Mouse (Mus musculus): ENCODE measurements at regions not wholly inside any gene's neighbourhood (a gene's known extent, or its start where the extent isn't known, plus 50 kb on each side); places are given as distances from the start of the nearest gene placed in this dataset.
"Not testable (repeated sequence)": the region's sequence is repeated elsewhere in the genome, so short reads cannot be mapped to it uniquely, and the experiment has no call there.

DNA sequence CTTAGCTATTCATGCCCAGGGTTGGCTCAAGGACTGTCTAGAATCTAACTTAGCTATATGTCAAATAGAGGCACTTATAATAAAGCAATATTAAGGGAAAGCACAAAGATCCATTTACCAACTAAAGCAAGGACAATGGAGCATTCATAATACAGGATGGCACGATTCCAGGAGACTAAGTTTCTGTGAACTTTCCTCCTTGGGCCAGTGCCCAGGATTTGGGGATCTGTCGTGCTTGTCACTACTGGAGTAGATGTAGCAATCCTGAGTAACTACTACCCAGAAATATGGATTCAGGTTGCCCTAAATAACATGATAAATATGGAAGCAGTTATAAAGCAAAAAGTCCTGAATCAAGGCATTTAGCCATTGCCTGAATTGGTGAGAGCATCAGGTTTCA lies 233.7 kb downstream of the AI429214 start:
- no peak overlapping the region for H3K27ac ChIP-seq (ENCODE audit: insufficient read depth, low read depth, low read length)
- WGBS: 35% methylated on average over 2 of the region's 2 CpGs
- H3K4me1 ChIP-seq (ENCODE audit: control insufficient read depth, insufficient read depth, insufficient read length, low read length): no peaks in the 10 kb centered on the region
- H3K4me3 ChIP-seq (ENCODE audit: low read depth, low read length): no peak overlapping the region
- H3K27me3 ChIP-seq (ENCODE audit: control insufficient read depth, insufficient read depth, low read length): no peaks in the 10 kb centered on the region
- TF ChIP-seq POLR2A (IDR thresholded peaks at IDR 0.05; ENCODE audit: low read depth, low read length): no peak
- TF ChIP-seq CTCF (IDR thresholded peaks at IDR 0.05; ENCODE audit: extremely low read depth, insufficient read length, insufficient replicate concordance, low read depth, low read length): no peak
- no peaks in the 10 kb centered on the region for H3K36me3 ChIP-seq (ENCODE audit: control insufficient read depth, insufficient read depth, low read length)

DNA sequence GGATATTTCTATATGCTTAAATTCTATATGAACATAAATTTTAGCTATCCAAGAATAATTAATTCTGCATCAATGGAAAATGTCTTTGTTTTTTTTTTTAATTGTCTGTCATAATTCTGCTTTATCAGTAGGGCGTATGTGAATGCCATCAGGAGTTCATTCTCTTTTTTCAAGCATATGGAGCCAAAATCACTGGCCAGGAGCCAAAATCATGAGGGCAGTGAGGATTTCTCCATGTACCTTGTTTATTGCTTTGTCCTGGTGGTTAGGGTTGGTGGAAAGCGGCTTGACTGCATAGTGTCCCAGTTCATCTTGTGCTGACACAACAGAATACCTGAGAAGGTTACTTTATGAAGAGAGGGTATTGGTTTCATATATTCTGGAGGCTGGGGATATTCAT lies 243.9 kb downstream of the AI429214 start:
- H3K4me1 ChIP-seq (ENCODE audit: control insufficient read depth, insufficient read depth, insufficient read length, low read length): no peaks in the 10 kb centered on the region
- TF ChIP-seq CTCF (IDR thresholded peaks at IDR 0.05; ENCODE audit: extremely low read depth, insufficient read length, insufficient replicate concordance, low read depth, low read length): no peak
- TF ChIP-seq POLR2A (IDR thresholded peaks at IDR 0.05; ENCODE audit: low read depth, low read length): no peak
- no peak overlapping the region for H3K27ac ChIP-seq (ENCODE audit: insufficient read depth, low read depth, low read length)
- H3K4me3 ChIP-seq (ENCODE audit: low read depth, low read length): no peak overlapping the region
- no peaks in the 10 kb centered on the region for H3K36me3 ChIP-seq (ENCODE audit: control insufficient read depth, insufficient read depth, low read length)
- 74% methylated on average over 2 of the region's 2 CpGs for WGBS
- no peaks in the 10 kb centered on the region for H3K27me3 ChIP-seq (ENCODE audit: control insufficient read depth, insufficient read depth, low read length)

DNA sequence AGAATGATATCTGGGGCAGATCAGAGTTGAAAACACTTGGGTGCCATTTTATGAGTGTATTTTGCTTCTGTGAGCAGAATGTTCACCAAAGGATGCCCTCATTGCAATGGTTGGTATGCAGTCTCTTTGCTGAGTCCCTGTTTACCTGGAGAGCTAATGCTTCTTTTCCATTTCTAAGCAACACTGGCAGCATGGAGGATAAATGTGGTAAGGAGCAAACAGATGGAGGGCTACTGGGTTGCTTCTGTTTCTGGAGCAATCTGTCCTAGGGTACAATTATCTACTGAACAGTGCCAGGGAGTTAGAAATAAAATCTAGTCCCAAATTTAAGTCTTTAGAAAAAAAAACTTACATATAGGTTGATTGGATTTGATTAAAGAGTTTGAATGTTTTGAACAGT lies 245.9 kb downstream of the AI429214 start:
- no peak overlapping the region for H3K4me3 ChIP-seq (ENCODE audit: low read depth, low read length)
- TF ChIP-seq POLR2A (IDR thresholded peaks at IDR 0.05; ENCODE audit: low read depth, low read length) (no peak), CTCF (IDR thresholded peaks at IDR 0.05; ENCODE audit: extremely low read depth, insufficient read length, insufficient replicate concordance, low read depth, low read length) (no peak)
- no peaks in the 10 kb centered on the region for H3K27me3 ChIP-seq (ENCODE audit: control insufficient read depth, insufficient read depth, low read length)
- H3K36me3 ChIP-seq (ENCODE audit: control insufficient read depth, insufficient read depth, low read length): no peaks in the 10 kb centered on the region
- H3K4me1 ChIP-seq (ENCODE audit: control insufficient read depth, insufficient read depth, insufficient read length, low read length): no peaks in the 10 kb centered on the region
- H3K27ac ChIP-seq (ENCODE audit: insufficient read depth, low read depth, low read length): no peak overlapping the region

DNA sequence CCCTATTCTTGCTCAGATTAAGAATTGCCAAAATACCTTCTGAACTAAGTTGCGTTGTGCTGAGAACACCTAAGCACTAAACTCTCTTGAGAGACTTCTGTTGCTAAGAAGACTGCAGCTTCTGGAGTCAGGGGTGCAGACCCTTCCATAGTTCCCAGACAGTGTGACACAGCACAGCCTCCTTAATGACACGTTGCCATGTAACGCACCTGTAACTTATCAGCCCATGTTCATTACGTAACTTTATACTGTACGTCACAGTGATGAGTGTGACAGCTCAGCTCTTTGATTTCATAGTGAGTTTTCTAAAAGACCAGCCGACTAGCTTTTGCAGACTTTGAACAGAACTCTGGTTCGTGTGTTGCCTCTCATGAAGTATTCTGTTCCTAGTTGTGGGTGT lies 257.8 kb downstream of the AI429214 start:
- H3K36me3 ChIP-seq (ENCODE audit: control insufficient read depth, insufficient read depth, low read length); H3K4me1 ChIP-seq (ENCODE audit: control insufficient read depth, insufficient read depth, insufficient read length, low read length); H3K27ac ChIP-seq (ENCODE audit: insufficient read depth, low read depth, low read length); H3K27me3 ChIP-seq (ENCODE audit: control insufficient read depth, insufficient read depth, low read length); H3K4me3 ChIP-seq (ENCODE audit: low read depth, low read length): not testable (repeated sequence)
- 77% methylated on average over 7 of the region's 7 CpGs for WGBS

DNA sequence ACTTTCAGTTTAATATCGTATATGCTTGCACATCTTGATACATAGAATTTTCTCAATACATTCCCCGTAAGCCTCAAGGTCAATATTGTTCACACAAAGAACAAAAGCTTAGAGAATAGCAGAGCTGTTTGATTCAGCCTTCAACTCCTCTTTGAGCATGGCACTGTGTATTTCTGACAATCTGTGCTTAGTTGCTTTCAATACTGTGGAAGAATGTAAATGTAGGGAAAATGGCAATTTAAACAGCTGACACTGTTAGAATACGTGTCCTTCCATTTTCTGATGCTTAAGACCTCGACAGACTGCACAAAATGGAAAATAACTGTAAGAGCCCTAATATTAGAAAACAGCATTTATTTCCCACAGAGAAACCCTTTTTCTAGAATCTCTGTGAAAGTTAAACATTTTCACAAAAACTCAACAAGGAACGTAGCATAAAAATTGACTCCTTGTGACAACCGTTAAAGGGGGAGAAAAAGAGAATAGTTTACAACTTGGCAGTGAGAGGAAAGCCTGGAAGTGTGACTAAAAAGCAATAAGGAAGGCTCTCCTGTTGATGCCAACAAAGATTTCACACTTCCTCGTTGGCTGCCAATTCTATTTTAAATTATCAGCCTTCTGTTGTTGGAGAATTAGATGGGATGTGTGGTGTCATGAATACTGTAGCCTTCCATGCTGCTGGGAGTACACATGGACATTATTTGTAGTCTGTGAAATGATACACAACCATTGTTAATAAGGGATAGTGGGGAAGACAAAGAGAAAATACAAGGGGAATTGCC lies 297.9 kb downstream of the AI429214 start:
- Histone ChIP-seq H3K36me3 (ENCODE audit: control insufficient read depth, insufficient read depth, low read length) (no peaks in the 10 kb centered on the region), H3K27ac (ENCODE audit: insufficient read depth, low read depth, low read length) (no peak overlapping the region), H3K27me3 (ENCODE audit: control insufficient read depth, insufficient read depth, low read length) (no peaks in the 10 kb centered on the region), H3K4me1 (ENCODE audit: control insufficient read depth, insufficient read depth, insufficient read length, low read length) (no peaks in the 10 kb centered on the region), H3K4me3 (ENCODE audit: low read depth, low read length) (no peak overlapping the region)
- TF ChIP-seq POLR2A (IDR thresholded peaks at IDR 0.05; ENCODE audit: low read depth, low read length): no peak
- no peak for TF ChIP-seq CTCF (IDR thresholded peaks at IDR 0.05; ENCODE audit: extremely low read depth, insufficient read length, insufficient replicate concordance, low read depth, low read length)
- WGBS: 67% methylated on average over 7 of the region's 7 CpGs

Measured in small intestine, adult 2 months (tissue).